Mouse (Mus musculus): ENCODE results near the gene Zmym6. TPM values are rescaled to one million over a fixed set of nuclear protein-coding genes. Genes with fewer than 3 reads are reported as not detected.

Gene Zmym6
- polyA plus RNA-seq, 1 experiment from 2014 or later = 28.8 TPM

GRCm38 (mm10) chr4:127168914-127169345, 91.7 kb downstream of the Zmym6 start, which contains the start of gene Dlgap3:
Gene Dlgap3 (plus strand): TSS chr4:127169204.
- 0 out of 2 replicates have a peak within 1 kb of the TSS, but pooled peaks have one; percentile 25 for H3K27ac ChIP-seq (ENCODE audit: low read depth, low read length)
- H3K9me3 ChIP-seq (ENCODE audit: control insufficient read depth, low read length) = no peaks in the 10 kb centered on the region
- H3K9ac ChIP-seq (ENCODE audit: low read length) = peak within 1 kb of the TSS; percentile 80
- H3K4me2 ChIP-seq (ENCODE audit: low read depth, low read length, severe bottlenecking) = peak within 1 kb of the TSS; percentile 99
- H3K27me3 ChIP-seq (ENCODE audit: control insufficient read depth, insufficient read depth, low read length) = peaks cover 27% of the 10 kb centered on the region
- H3K4me1 ChIP-seq (replicated peaks; ENCODE audit: control insufficient read depth, insufficient read depth, low read length) = peaks cover 7% of the 10 kb centered on the region; the same call in 1 of the 2 replicates
- ATAC-seq (replicated peaks; ENCODE audit: low FRiP score) = peak; percentile 61
- no peaks in the 10 kb centered on the region for H3K36me3 ChIP-seq (ENCODE audit: control insufficient read depth, insufficient read depth, low read length)
- under 1% methylated on average over 65 of the region's 67 CpGs for WGBS
- H3K4me3 ChIP-seq (ENCODE audit: low read depth, low read length) = peak within 1 kb of the TSS; percentile 71
- DNase-seq (ENCODE audit: low spot score) = no peak

GRCm38 (mm10) chr4:127169346-127170221, 92.4 kb downstream of the Zmym6 start:
- WGBS = 3% methylated on average over 36 of the region's 51 CpGs
- Histone ChIP-seq H3K27me3 (ENCODE audit: control insufficient read depth, insufficient read depth, low read length) (peaks cover 27% of the 10 kb centered on the region), H3K36me3 (ENCODE audit: control insufficient read depth, insufficient read depth, low read length) (no peaks in the 10 kb centered on the region), H3K27ac (ENCODE audit: low read depth, low read length) (no peak overlapping the region), H3K4me1 (replicated peaks; ENCODE audit: control insufficient read depth, insufficient read depth, low read length) (peaks cover 7% of the 10 kb centered on the region; the same call in 1 of the 2 replicates), H3K4me2 (ENCODE audit: low read depth, low read length, severe bottlenecking) (peak overlapping the region; percentile 99), H3K9me3 (ENCODE audit: control insufficient read depth, low read length) (no peaks in the 10 kb centered on the region), H3K4me3 (ENCODE audit: low read depth, low read length) (peak overlapping the region; percentile 71), H3K9ac (ENCODE audit: low read length) (peak overlapping the region; percentile 80)
- peak; percentile 53 for ATAC-seq (replicated peaks; ENCODE audit: low FRiP score)
- peak; percentile 78 for DNase-seq (ENCODE audit: low spot score)

GRCm38 (mm10) chr4:127170866-127171265, 93.7 kb downstream of the Zmym6 start:
- Histone ChIP-seq H3K9me3 (ENCODE audit: control insufficient read depth, low read length) (no peaks in the 10 kb centered on the region), H3K4me2 (ENCODE audit: low read depth, low read length, severe bottlenecking) (no peak overlapping the region), H3K9ac (ENCODE audit: low read length) (no peak overlapping the region), H3K27ac (ENCODE audit: low read depth, low read length) (no peak overlapping the region), H3K27me3 (ENCODE audit: control insufficient read depth, insufficient read depth, low read length) (peaks cover 27% of the 10 kb centered on the region), H3K4me3 (ENCODE audit: low read depth, low read length) (no peak overlapping the region), H3K4me1 (replicated peaks; ENCODE audit: control insufficient read depth, insufficient read depth, low read length) (peaks cover 7% of the 10 kb centered on the region; the same call in 1 of the 2 replicates), H3K36me3 (ENCODE audit: control insufficient read depth, insufficient read depth, low read length) (no peaks in the 10 kb centered on the region)
- DNase-seq (ENCODE audit: low spot score) (no peak), ATAC-seq (replicated peaks; ENCODE audit: low FRiP score) (no peak)
- WGBS = 49% methylated on average over 5 of the region's 5 CpGs

- H3K27ac ChIP-seq (ENCODE audit: low read depth, low read length) = no peak overlapping the region
- no peak overlapping the region for H3K4me2 ChIP-seq (ENCODE audit: low read depth, low read length, severe bottlenecking)
- H3K4me1 ChIP-seq (replicated peaks; ENCODE audit: control insufficient read depth, insufficient read depth, low read length) = peaks cover 7% of the 10 kb centered on the region; the same call in 1 of the 2 replicates
- ATAC-seq (replicated peaks; ENCODE audit: low FRiP score) (no peak), DNase-seq (ENCODE audit: low spot score) (no peak)
- no peak overlapping the region for H3K4me3 ChIP-seq (ENCODE audit: low read depth, low read length)
- 50% methylated on average over 4 of the region's 4 CpGs for WGBS
- peaks cover 27% of the 10 kb centered on the region for H3K27me3 ChIP-seq (ENCODE audit: control insufficient read depth, insufficient read depth, low read length)
- H3K36me3 ChIP-seq (ENCODE audit: control insufficient read depth, insufficient read depth, low read length) = no peaks in the 10 kb centered on the region
- H3K9ac ChIP-seq (ENCODE audit: low read length) = no peak overlapping the region
- no peaks in the 10 kb centered on the region for H3K9me3 ChIP-seq (ENCODE audit: control insufficient read depth, low read length)
These were observed 94.2 kb downstream of the Zmym6 start for GRCm38 (mm10) chr4:127171341-127171905.

- Histone ChIP-seq H3K27me3 (ENCODE audit: control insufficient read depth, insufficient read depth, low read length) (peaks cover 24% of the 10 kb centered on the region), H3K9ac (ENCODE audit: low read length) (no peak overlapping the region), H3K4me3 (ENCODE audit: low read depth, low read length) (no peak overlapping the region), H3K4me2 (ENCODE audit: low read depth, low read length, severe bottlenecking) (no peak overlapping the region), H3K36me3 (ENCODE audit: control insufficient read depth, insufficient read depth, low read length) (no peaks in the 10 kb centered on the region), H3K4me1 (replicated peaks; ENCODE audit: control insufficient read depth, insufficient read depth, low read length) (peaks cover 7% of the 10 kb centered on the region; the same call in 1 of the 2 replicates), H3K9me3 (ENCODE audit: control insufficient read depth, low read length) (no peaks in the 10 kb centered on the region), H3K27ac (ENCODE audit: low read depth, low read length) (no peak overlapping the region)
- no peak for ATAC-seq (replicated peaks; ENCODE audit: low FRiP score)
- 21% methylated on average over 7 of the region's 7 CpGs for WGBS
- DNase-seq (ENCODE audit: low spot score) = no peak
These were observed 94.9 kb downstream of the Zmym6 start for GRCm38 (mm10) chr4:127172119-127172518.

- no peak for DNase-seq (ENCODE audit: low spot score)
- peaks cover 20% of the 10 kb centered on the region for H3K27me3 ChIP-seq (ENCODE audit: control insufficient read depth, insufficient read depth, low read length)
- no peaks in the 10 kb centered on the region for H3K36me3 ChIP-seq (ENCODE audit: control insufficient read depth, insufficient read depth, low read length)
- H3K9ac ChIP-seq (ENCODE audit: low read length) = no peak overlapping the region
- H3K4me2 ChIP-seq (ENCODE audit: low read depth, low read length, severe bottlenecking) = no peak overlapping the region
- no peak for ATAC-seq (replicated peaks; ENCODE audit: low FRiP score)
- H3K9me3 ChIP-seq (ENCODE audit: control insufficient read depth, low read length) = no peaks in the 10 kb centered on the region
- H3K27ac ChIP-seq (ENCODE audit: low read depth, low read length) = no peak overlapping the region
- H3K4me1 ChIP-seq (replicated peaks; ENCODE audit: control insufficient read depth, insufficient read depth, low read length) = peaks cover 7% of the 10 kb centered on the region; the same call in 1 of the 2 replicates
- H3K4me3 ChIP-seq (ENCODE audit: low read depth, low read length) = no peak overlapping the region
- 74% methylated on average over 4 of the region's 4 CpGs for WGBS
These were observed 95.4 kb downstream of the Zmym6 start for GRCm38 (mm10) chr4:127172614-127173013.

GRCm38 (mm10) chr4:127173461-127173860, 96.3 kb downstream of the Zmym6 start:
- H3K36me3 ChIP-seq (ENCODE audit: control insufficient read depth, insufficient read depth, low read length) = no peaks in the 10 kb centered on the region
- no peak overlapping the region for H3K4me2 ChIP-seq (ENCODE audit: low read depth, low read length, severe bottlenecking)
- peaks cover 5% of the 10 kb centered on the region; the same call in 1 of the 2 replicates for H3K4me1 ChIP-seq (replicated peaks; ENCODE audit: control insufficient read depth, insufficient read depth, low read length)
- no peak overlapping the region for H3K4me3 ChIP-seq (ENCODE audit: low read depth, low read length)
- ATAC-seq (replicated peaks; ENCODE audit: low FRiP score) (no peak), DNase-seq (ENCODE audit: low spot score) (peak; percentile 80)
- H3K27ac ChIP-seq (ENCODE audit: low read depth, low read length) = no peak overlapping the region
- 3% methylated on average over 8 of the region's 8 CpGs for WGBS
- no peaks in the 10 kb centered on the region for H3K9me3 ChIP-seq (ENCODE audit: control insufficient read depth, low read length)
- H3K9ac ChIP-seq (ENCODE audit: low read length) = no peak overlapping the region
- H3K27me3 ChIP-seq (ENCODE audit: control insufficient read depth, insufficient read depth, low read length) = peaks cover 12% of the 10 kb centered on the region
